Mouse (Mus musculus) heart, embryonic 10.5 days (tissue): ENCODE data around the gene Stxbp4. TPM values are rescaled to one million over a fixed set of nuclear protein-coding genes. Genes with fewer than 3 reads are reported as not detected.
A peak's percentile ranks its signal among the peaks of the same experiment; 100 is the strongest.

ENCODE experiments used
- DNase-seq: peaks from one replicate; pipeline ENCODE4 v3.0.0-alpha.2; 2017; ENCODE audit warnings: low spot score
- H3K27ac ChIP-seq: fragments of 300-500 bp; sonication (generic); 2 replicates; pipeline ENCODE4 v1.5.1; 2016; ENCODE audit warnings: mild to moderate bottlenecking
- H3K27me3 ChIP-seq: fragments of 300-500 bp; sonication (generic); 2 replicates; pipeline ENCODE4 v1.6.1; 2016; ENCODE audit warnings: mild to moderate bottlenecking; ENCODE audit not compliant: poor library complexity, insufficient read depth, severe bottlenecking
- H3K36me3 ChIP-seq: fragments of 300-500 bp; sonication (generic); 2 replicates; pipeline ENCODE4 v1.6.1; 2016; ENCODE audit warnings: mild to moderate bottlenecking, moderate library complexity
- H3K4me1 ChIP-seq: fragments of 300-500 bp; sonication (generic); 2 replicates; pipeline ENCODE4 v1.6.1; 2016; ENCODE audit warnings: mild to moderate bottlenecking
- H3K4me3 ChIP-seq: fragments of 300-500 bp; sonication (generic); 2 replicates; pipeline ENCODE4 v1.5.1; 2016; ENCODE audit warnings: mild to moderate bottlenecking, moderate library complexity
- H3K9me3 ChIP-seq: fragments of 300-500 bp; sonication (generic); 2 replicates; pipeline ENCODE4 v1.6.1; 2016; ENCODE audit warnings: mild to moderate bottlenecking, moderate library complexity
- WGBS: fragments of 180-500 bp; shearing (Covaris S2); methylation state at CpG from one replicate; pipeline ENCODE4 v1.1.7; 2016; 5-methylcytosine and 5-hydroxymethylcytosine counted together
- polyA plus RNA-seq: library from polyadenylated mRNA; unstranded; fragments of >200 nt; fragmentation: Nextera tagmentation; extraction: Ambion mirVana; gene quantifications from 2 replicates; pipeline ENCODE4 v1.2.1, GENCODE M21; 2016

Gene Stxbp4
- 16.6 and 25.3 TPM in 2 replicates for polyA plus RNA-seq

- Histone ChIP-seq H3K4me3 (peak within 1 kb of the TSS; percentile 100), H3K36me3 (peaks cover 18% of the 10 kb centered on the region)
Observed at GRCm38 (mm10) chr11:90637440-90638311, at the start of gene Stxbp4, which contains the start of gene Cox11. Gene Stxbp4, minus strand, starts transcription at chr11:90638084. Gene Cox11, plus strand, starts transcription at chr11:90638173.

GRCm38 (mm10) chr11:90687040-90687439 is 49.2 kb upstream of the Stxbp4 start:
- H3K9me3 ChIP-seq: no peaks in the 10 kb centered on the region
- no peaks in the 10 kb centered on the region for H3K27me3 ChIP-seq
- peaks cover 20% of the 10 kb centered on the region; the same call in 1 of the 2 replicates for H3K4me1 ChIP-seq
- H3K27ac ChIP-seq: peak overlapping the region; percentile 89
- WGBS: 2% methylated on average over 17 of the region's 17 CpGs
- H3K36me3 ChIP-seq: peaks cover 18% of the 10 kb centered on the region
- DNase-seq: peak; percentile 77
- H3K4me3 ChIP-seq: peak overlapping the region; percentile 77

More at GRCm38 (mm10) chr11:90637440-90638311, at the start of gene Stxbp4, which contains the start of gene Cox11:
- peak within 1 kb of the TSS; percentile 99 for H3K27ac ChIP-seq
- no peaks in the 10 kb centered on the region for H3K27me3 ChIP-seq
- under 1% methylated on average over 48 of the region's 48 CpGs for WGBS
- peaks cover 7% of the 10 kb centered on the region; the same call in 1 of the 2 replicates for H3K4me1 ChIP-seq
- H3K9me3 ChIP-seq: no peaks in the 10 kb centered on the region
- DNase-seq: peak; percentile 97

GRCm38 (mm10) chr11:90686287-90687025 is 48.6 kb upstream of the Stxbp4 start:
- WGBS: 72% methylated on average over 13 of the region's 13 CpGs
- peak; percentile 69 for DNase-seq
- peak overlapping the region; percentile 77 for H3K4me3 ChIP-seq
- no peaks in the 10 kb centered on the region for H3K27me3 ChIP-seq
- H3K36me3 ChIP-seq: peaks cover 23% of the 10 kb centered on the region
- peaks cover 18% of the 10 kb centered on the region; the same call in 1 of the 2 replicates for H3K4me1 ChIP-seq
- H3K9me3 ChIP-seq: no peaks in the 10 kb centered on the region
- peak overlapping the region; percentile 89 for H3K27ac ChIP-seq

GRCm38 (mm10) chr11:90685196-90685595 is 47.3 kb upstream of the Stxbp4 start:
- Histone ChIP-seq H3K4me1 (peaks cover 12% of the 10 kb centered on the region; the same call in 1 of the 2 replicates), H3K27ac (no peak overlapping the region), H3K36me3 (peaks cover 30% of the 10 kb centered on the region), H3K27me3 (no peaks in the 10 kb centered on the region), H3K9me3 (no peaks in the 10 kb centered on the region), H3K4me3 (no peak overlapping the region)
- WGBS: 80% methylated on average over 6 of the region's 6 CpGs
- peak; percentile 33 for DNase-seq

- DNase-seq: peak; percentile 47
- H3K4me3 ChIP-seq: no peak overlapping the region
- H3K27ac ChIP-seq: no peak overlapping the region
- H3K4me1 ChIP-seq: peaks cover 12% of the 10 kb centered on the region; the same call in 1 of the 2 replicates
- no peaks in the 10 kb centered on the region for H3K9me3 ChIP-seq
- peaks cover 34% of the 10 kb centered on the region for H3K36me3 ChIP-seq
- H3K27me3 ChIP-seq: no peaks in the 10 kb centered on the region
- WGBS: 73% methylated on average over 6 of the region's 6 CpGs
Observed at GRCm38 (mm10) chr11:90684765-90685164, 46.9 kb upstream of the Stxbp4 start.

GRCm38 (mm10) chr11:90681171-90681570 is 43.3 kb upstream of the Stxbp4 start:
- peaks cover 36% of the 10 kb centered on the region for H3K36me3 ChIP-seq
- no peak overlapping the region for H3K27ac ChIP-seq
- H3K4me3 ChIP-seq: no peak overlapping the region
- H3K4me1 ChIP-seq: peaks cover 16% of the 10 kb centered on the region; the same call in 1 of the 2 replicates
- no peaks in the 10 kb centered on the region for H3K9me3 ChIP-seq
- no peaks in the 10 kb centered on the region for H3K27me3 ChIP-seq
- peak; percentile 70 for DNase-seq

GRCm38 (mm10) chr11:90678582-90678981 is 40.7 kb upstream of the Stxbp4 start:
- peaks cover 21% of the 10 kb centered on the region for H3K4me1 ChIP-seq
- WGBS: 96% methylated on average over 5 of the region's 5 CpGs
- H3K36me3 ChIP-seq: peaks cover 35% of the 10 kb centered on the region
- DNase-seq: no peak
- H3K27me3 ChIP-seq: no peaks in the 10 kb centered on the region
- H3K4me3 ChIP-seq: no peak overlapping the region
- H3K27ac ChIP-seq: 0 out of 2 replicates have a peak overlapping the region, but pooled peaks have one; percentile 16
- H3K9me3 ChIP-seq: no peaks in the 10 kb centered on the region

GRCm38 (mm10) chr11:90677771-90678288 is 39.9 kb upstream of the Stxbp4 start:
- DNase-seq: peak; percentile 75
- peak overlapping the region; percentile 47; the same call in 1 of the 2 replicates for H3K27ac ChIP-seq
- peaks cover 21% of the 10 kb centered on the region for H3K4me1 ChIP-seq
- 43% methylated on average over 8 of the region's 8 CpGs for WGBS
- H3K9me3 ChIP-seq: no peaks in the 10 kb centered on the region
- peaks cover 37% of the 10 kb centered on the region for H3K36me3 ChIP-seq
- no peaks in the 10 kb centered on the region for H3K27me3 ChIP-seq
- no peak overlapping the region for H3K4me3 ChIP-seq

- H3K4me1 ChIP-seq: peaks cover 21% of the 10 kb centered on the region
- H3K27me3 ChIP-seq: no peaks in the 10 kb centered on the region
- H3K9me3 ChIP-seq: no peaks in the 10 kb centered on the region
- no peak overlapping the region for H3K4me3 ChIP-seq
- no peak overlapping the region for H3K27ac ChIP-seq
- DNase-seq: peak; percentile 31
- 94% methylated on average over 7 of the region's 7 CpGs for WGBS
- peaks cover 38% of the 10 kb centered on the region; the same call in 1 of the 2 replicates for H3K36me3 ChIP-seq
Observed at GRCm38 (mm10) chr11:90677027-90677426, 39.1 kb upstream of the Stxbp4 start.

GRCm38 (mm10) chr11:90675479-90676110 is 37.7 kb upstream of the Stxbp4 start:
- Histone ChIP-seq H3K4me3 (no peak overlapping the region), H3K9me3 (no peaks in the 10 kb centered on the region), H3K36me3 (peaks cover 36% of the 10 kb centered on the region), H3K27me3 (no peaks in the 10 kb centered on the region), H3K27ac (0 out of 2 replicates have a peak overlapping the region, but pooled peaks have one; percentile 13), H3K4me1 (peaks cover 21% of the 10 kb centered on the region)
- no peak for DNase-seq
- WGBS: 75% methylated on average over 5 of the region's 5 CpGs

- DNase-seq: no peak
- H3K4me1 ChIP-seq: peaks cover 37% of the 10 kb centered on the region
- WGBS: 94% methylated on average over 6 of the region's 6 CpGs
Observed at GRCm38 (mm10) chr11:90667325-90667724, 29.4 kb upstream of the Stxbp4 start.

GRCm38 (mm10) chr11:90666916-90667315 is 29.0 kb upstream of the Stxbp4 start:
- H3K4me3 ChIP-seq: no peak overlapping the region
- no peaks in the 10 kb centered on the region for H3K27me3 ChIP-seq
- DNase-seq: no peak
- H3K36me3 ChIP-seq: peaks cover 32% of the 10 kb centered on the region
- H3K27ac ChIP-seq: peak overlapping the region; percentile 70; the same call in 1 of the 2 replicates
- H3K4me1 ChIP-seq: peaks cover 37% of the 10 kb centered on the region
- 80% methylated on average over 4 of the region's 4 CpGs for WGBS
- H3K9me3 ChIP-seq: no peaks in the 10 kb centered on the region

More at GRCm38 (mm10) chr11:90667325-90667724, 29.4 kb upstream of the Stxbp4 start:
- Histone ChIP-seq H3K27ac (no peak overlapping the region), H3K4me3 (no peak overlapping the region), H3K36me3 (peaks cover 32% of the 10 kb centered on the region), H3K27me3 (no peaks in the 10 kb centered on the region), H3K9me3 (no peaks in the 10 kb centered on the region)
